Mouse (Mus musculus) embryonic facial prominence, embryonic 13.5 days (tissue): ENCODE measurements at regions not wholly inside any gene's neighbourhood (a gene's known extent, or its start where the extent isn't known, plus 50 kb on each side); places are given as distances from the start of the nearest gene placed in this dataset.

Experiments used
- ATAC-seq: fragments of 200-750 bp; cut with Nextera tagmentation; 2 replicates; pipeline ENCODE4 v1.8.0; 2017; ENCODE audit warnings: low read depth; ENCODE audit not compliant: insufficient number of reproducible peaks, insufficient read depth, low FRiP score, low TSS enrichment
- H3K27ac ChIP-seq: fragments of 300-500 bp; sonication (generic); 2 replicates; pipeline ENCODE4 v1.5.1; 2015; ENCODE audit warnings: moderate library complexity, mild to moderate bottlenecking, inconsistent platforms
- H3K27me3 ChIP-seq: fragments of 300-500 bp; sonication (generic); 2 replicates; pipeline ENCODE4 v1.6.1; 2015; ENCODE audit warnings: mild to moderate bottlenecking, inconsistent platforms
- H3K36me3 ChIP-seq: fragments of 300-500 bp; sonication (generic); 2 replicates; pipeline ENCODE4 v1.6.1; 2015; ENCODE audit warnings: mild to moderate bottlenecking, inconsistent platforms
- H3K4me1 ChIP-seq: fragments of 300-500 bp; sonication (generic); 2 replicates; pipeline ENCODE4 v1.6.1; 2015; ENCODE audit warnings: inconsistent platforms
- H3K4me2 ChIP-seq: fragments of 300-500 bp; sonication (generic); 2 replicates; pipeline ENCODE4 v1.6.1; 2015; ENCODE audit warnings: moderate library complexity, mild to moderate bottlenecking, inconsistent platforms
- H3K4me3 ChIP-seq: fragments of 300-500 bp; sonication (generic); 2 replicates; pipeline ENCODE4 v1.5.1; 2015; ENCODE audit warnings: mild to moderate bottlenecking, inconsistent platforms
- H3K9ac ChIP-seq: fragments of 300-500 bp; sonication (generic); 2 replicates; pipeline ENCODE4 v1.6.1; 2015; ENCODE audit warnings: mild to moderate bottlenecking, inconsistent platforms
- H3K9me3 ChIP-seq: fragments of 300-500 bp; sonication (generic); 2 replicates; pipeline ENCODE4 v1.6.1; 2016; ENCODE audit warnings: inconsistent platforms
- WGBS: fragments of 180-500 bp; shearing (Covaris S2); methylation state at CpG from one replicate; pipeline ENCODE4 v1.1.7; 2015; ENCODE audit warnings: mixed read lengths; 5-methylcytosine and 5-hydroxymethylcytosine counted together

DNA sequence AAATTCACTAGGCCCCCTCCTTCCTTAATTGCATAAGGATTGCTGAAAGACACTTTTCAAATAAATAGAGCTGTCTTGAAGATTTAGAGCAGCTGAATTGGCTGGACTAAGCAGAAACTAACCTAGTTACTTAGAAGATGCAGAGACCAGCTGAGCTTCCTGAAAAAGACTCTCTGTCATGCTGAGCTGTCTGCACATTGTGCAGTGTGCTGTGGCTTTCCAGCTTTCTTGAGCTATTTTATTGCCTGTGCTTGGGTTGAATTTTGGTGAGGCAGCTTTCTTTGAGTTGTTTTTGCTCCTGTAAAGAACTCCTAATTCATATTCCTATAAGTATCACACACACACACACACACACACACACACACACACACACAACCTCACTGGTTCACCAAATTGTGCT is 532.7 kb upstream of the Hs6st1 start:
- Histone ChIP-seq H3K9me3 (no peaks in the 10 kb centered on the region), H3K36me3 (no peaks in the 10 kb centered on the region), H3K27ac (no peak overlapping the region), H3K27me3 (no peaks in the 10 kb centered on the region), H3K4me2 (no peak overlapping the region), H3K4me1 (no peaks in the 10 kb centered on the region), H3K4me3 (no peak overlapping the region), H3K9ac (no peak overlapping the region)
- no peak for ATAC-seq

DNA sequence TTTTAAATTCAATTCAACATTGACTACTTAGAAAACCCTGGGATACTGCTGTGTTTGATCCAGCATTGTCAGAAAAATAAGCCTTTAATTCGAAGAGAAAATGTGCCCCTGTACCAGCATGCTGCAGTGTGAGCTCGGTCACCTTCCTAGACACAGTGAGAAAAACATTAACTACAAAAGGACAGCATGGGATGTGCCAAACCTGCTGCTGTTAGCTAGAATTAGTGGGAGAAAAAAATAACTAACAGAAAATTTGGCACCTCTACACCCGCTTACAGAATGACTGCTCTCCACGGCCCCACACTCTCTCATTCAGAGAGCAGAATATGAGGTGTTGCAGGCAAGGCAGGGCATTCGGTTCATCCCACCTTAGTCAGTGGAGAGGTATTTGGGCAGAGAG is 531.9 kb upstream of the Hs6st1 start:
- 86% methylated on average over 5 of the region's 5 CpGs for WGBS
- no peak overlapping the region for H3K9ac ChIP-seq
- no peaks in the 10 kb centered on the region for H3K9me3 ChIP-seq
- H3K4me2 ChIP-seq, result no peak overlapping the region
- H3K27ac ChIP-seq, result no peak overlapping the region
- H3K4me3 ChIP-seq, result no peak overlapping the region
- no peak for ATAC-seq
- no peaks in the 10 kb centered on the region for H3K36me3 ChIP-seq
- H3K4me1 ChIP-seq, result no peaks in the 10 kb centered on the region
- no peaks in the 10 kb centered on the region for H3K27me3 ChIP-seq

DNA sequence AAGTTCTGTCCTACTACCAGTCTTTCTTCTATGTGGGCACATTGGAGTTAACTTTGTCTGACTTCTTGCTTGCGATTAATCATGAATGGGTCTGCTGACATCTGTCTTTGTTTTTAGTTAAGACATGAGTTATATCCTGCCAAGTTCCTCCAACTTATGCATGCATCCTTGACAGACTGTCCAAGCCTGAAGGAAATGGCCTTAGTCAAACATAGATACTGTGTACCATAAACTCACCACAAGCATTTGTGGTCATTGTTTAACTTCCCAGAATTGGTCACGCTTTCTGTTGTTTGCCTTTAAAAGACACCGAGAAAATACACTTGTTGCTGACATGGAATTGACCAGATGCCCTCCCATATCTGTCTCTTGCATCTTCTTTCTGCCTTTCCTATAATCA is 519.4 kb upstream of the Hs6st1 start:
- Histone ChIP-seq H3K36me3 (no peaks in the 10 kb centered on the region), H3K9ac (no peak overlapping the region), H3K27ac (no peak overlapping the region), H3K4me2 (no peak overlapping the region), H3K27me3 (no peaks in the 10 kb centered on the region), H3K4me1 (no peaks in the 10 kb centered on the region), H3K9me3 (no peaks in the 10 kb centered on the region), H3K4me3 (no peak overlapping the region)
- ATAC-seq, result no peak
- whole genome bisulfite sequencing, result 76% methylated on average over 3 of the region's 3 CpGs

DNA sequence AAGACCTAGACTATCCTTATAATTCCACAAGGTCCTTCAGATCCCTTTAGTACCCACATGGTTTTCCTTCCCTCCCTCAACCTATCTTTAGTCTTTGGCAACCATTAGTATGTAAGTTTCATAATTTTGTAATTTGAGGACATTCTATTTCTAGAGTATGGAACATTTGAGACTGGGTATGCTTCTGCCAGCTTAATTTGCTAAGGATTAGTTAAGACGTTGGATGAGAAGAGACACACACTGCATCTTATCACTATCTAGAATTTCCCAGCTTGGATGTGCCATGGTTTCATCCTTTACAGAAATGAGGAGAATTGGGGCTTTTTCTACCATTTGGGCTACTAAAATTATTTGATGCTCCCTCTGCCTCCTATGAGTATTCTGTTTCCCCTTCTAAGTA is 516.7 kb upstream of the Hs6st1 start:
- H3K27me3 ChIP-seq, result no peaks in the 10 kb centered on the region
- H3K9ac ChIP-seq, result no peak overlapping the region
- no peak for ATAC-seq
- WGBS, result 59% methylated on average over 1 of the region's 1 CpGs
- no peak overlapping the region for H3K27ac ChIP-seq
- no peak overlapping the region for H3K4me3 ChIP-seq
- H3K4me2 ChIP-seq, result no peak overlapping the region
- H3K4me1 ChIP-seq, result no peaks in the 10 kb centered on the region
- H3K36me3 ChIP-seq, result no peaks in the 10 kb centered on the region
- H3K9me3 ChIP-seq, result no peaks in the 10 kb centered on the region

DNA sequence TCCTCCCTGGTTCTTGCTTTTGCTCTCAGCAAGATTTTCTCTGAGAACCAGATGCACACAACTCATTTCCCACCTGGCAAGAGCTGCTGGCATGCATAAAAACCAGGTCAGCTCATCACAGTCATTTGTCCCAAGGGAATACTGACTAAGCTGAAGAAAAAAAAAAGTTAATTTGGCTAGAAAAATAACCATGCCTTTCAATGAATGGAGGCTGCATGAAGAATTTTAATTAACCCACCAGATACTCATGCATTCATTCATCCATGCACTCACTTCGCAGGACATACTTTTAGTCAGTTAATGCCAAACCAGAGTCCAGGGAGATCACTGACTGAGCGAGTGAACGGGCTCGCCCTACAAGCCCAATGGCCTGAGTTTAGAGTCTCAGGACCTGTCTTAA is 505.4 kb upstream of the Hs6st1 start:
- no peak overlapping the region for H3K4me3 ChIP-seq
- H3K4me2 ChIP-seq, result no peak overlapping the region
- no peak for ATAC-seq
- WGBS, result 93% methylated on average over 4 of the region's 4 CpGs
- H3K36me3 ChIP-seq, result no peaks in the 10 kb centered on the region
- no peaks in the 10 kb centered on the region for H3K4me1 ChIP-seq
- peaks cover 8% of the 10 kb centered on the region; the same call in 1 of the 2 replicates for H3K9me3 ChIP-seq
- no peak overlapping the region for H3K27ac ChIP-seq
- no peak overlapping the region for H3K9ac ChIP-seq
- H3K27me3 ChIP-seq, result no peaks in the 10 kb centered on the region

DNA sequence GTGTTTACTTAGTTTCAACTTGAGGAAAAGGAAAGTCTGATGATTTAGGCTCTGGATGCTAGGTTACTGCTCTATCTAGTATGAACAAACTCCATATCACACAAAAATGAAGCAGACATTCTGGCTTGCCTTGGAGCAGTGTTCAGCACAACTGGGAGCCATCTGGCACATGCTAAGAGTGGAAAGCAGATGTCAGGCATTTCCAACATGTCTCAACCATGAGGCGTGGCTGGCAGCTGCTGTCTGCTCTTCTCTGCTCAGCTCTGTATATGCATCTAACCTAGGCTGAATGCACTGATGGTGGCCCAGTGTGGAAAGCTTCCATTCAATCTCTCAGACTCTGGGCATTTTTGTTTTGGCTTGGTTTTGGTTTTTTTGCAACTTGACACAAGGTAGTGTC is 493.0 kb upstream of the Hs6st1 start:
- 50% methylated on average over 1 of the region's 1 CpGs for WGBS
- H3K4me2 ChIP-seq, result no peak overlapping the region
- no peak for ATAC-seq

DNA sequence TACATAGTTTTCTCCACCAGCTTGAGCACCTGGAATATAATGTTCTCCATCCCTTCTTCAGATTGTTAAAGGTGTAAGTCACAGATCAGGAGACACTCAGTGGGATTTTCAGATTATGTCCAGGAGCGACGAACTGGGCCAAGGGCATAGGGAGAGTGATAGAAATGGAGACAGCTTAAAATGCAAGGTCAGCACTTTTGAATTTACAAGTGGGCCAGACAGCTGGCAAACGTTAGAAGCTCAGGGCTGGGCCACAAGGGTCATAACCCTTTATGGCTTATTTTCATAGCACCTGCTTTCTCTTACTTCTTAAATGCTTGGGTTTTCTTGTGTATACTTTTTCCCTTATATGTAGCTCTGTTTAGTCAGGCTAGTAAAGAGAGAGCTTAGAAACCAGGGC is 488.8 kb upstream of the Hs6st1 start:
- WGBS, result 54% methylated on average over 3 of the region's 3 CpGs
- no peak overlapping the region for H3K27ac ChIP-seq

More for the DNA sequence above, 493.0 kb upstream of the Hs6st1 start:
- H3K9ac ChIP-seq, result no peak overlapping the region
- peaks cover 5% of the 10 kb centered on the region; the same call in 1 of the 2 replicates for H3K4me1 ChIP-seq
- H3K36me3 ChIP-seq, result no peaks in the 10 kb centered on the region
- H3K4me3 ChIP-seq, result no peak overlapping the region
- no peak overlapping the region for H3K27ac ChIP-seq
- no peaks in the 10 kb centered on the region for H3K9me3 ChIP-seq
- H3K27me3 ChIP-seq, result no peaks in the 10 kb centered on the region

DNA sequence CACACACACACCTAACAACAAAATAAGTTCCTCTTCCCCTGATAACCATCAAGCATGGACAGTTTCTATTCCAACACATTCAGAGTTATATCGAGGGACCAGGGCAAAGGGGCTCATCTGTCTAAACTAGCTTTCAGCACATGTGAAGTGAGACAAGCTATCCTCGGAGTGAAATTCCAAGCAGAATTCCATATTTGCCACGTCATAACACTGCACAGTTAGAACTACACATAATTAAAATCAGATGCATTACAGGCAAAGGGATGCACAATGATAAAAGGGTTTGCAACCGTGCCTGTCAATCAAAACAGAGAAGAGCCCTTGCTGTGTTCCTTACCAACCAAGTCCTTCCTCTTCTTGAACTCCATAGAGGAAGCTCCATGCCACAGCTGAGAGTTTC is 488.2 kb upstream of the Hs6st1 start:
- H3K27me3 ChIP-seq, result no peaks in the 10 kb centered on the region
- ATAC-seq, result no peak
- WGBS, result 30% methylated on average over 4 of the region's 4 CpGs
- no peak overlapping the region for H3K4me2 ChIP-seq
- H3K27ac ChIP-seq, result no peak overlapping the region
- no peaks in the 10 kb centered on the region for H3K36me3 ChIP-seq
- no peaks in the 10 kb centered on the region for H3K9me3 ChIP-seq
- H3K4me1 ChIP-seq, result peaks cover 8% of the 10 kb centered on the region; the same call in 1 of the 2 replicates
- no peak overlapping the region for H3K9ac ChIP-seq
- no peak overlapping the region for H3K4me3 ChIP-seq

More for the DNA sequence above, 488.8 kb upstream of the Hs6st1 start:
- H3K27me3 ChIP-seq, result no peaks in the 10 kb centered on the region
- no peak for ATAC-seq
- no peaks in the 10 kb centered on the region for H3K9me3 ChIP-seq
- H3K4me3 ChIP-seq, result no peak overlapping the region
- H3K36me3 ChIP-seq, result no peaks in the 10 kb centered on the region
- no peak overlapping the region for H3K4me2 ChIP-seq
- peaks cover 8% of the 10 kb centered on the region; the same call in 1 of the 2 replicates for H3K4me1 ChIP-seq
- H3K9ac ChIP-seq, result no peak overlapping the region

DNA sequence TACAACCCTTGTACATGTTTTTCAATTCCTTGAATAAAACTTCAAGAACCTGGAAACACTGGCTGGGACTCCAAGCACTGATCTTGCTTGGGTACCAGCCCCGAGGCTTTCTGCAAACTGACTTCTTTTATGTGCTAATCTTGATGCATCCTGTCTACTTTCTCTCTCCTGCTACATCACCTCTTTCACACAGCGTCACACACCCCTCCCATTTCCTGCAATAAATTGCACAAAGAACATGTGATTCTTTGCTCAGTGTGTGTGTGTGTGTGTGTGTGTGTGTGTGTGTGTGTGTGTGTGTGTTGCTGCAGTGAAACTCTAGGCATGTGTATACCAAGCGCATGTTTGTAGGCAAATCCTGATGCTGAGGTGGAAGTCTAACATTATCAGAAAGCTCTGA is 487.7 kb upstream of the Hs6st1 start:
- 55% methylated on average over 3 of the region's 3 CpGs for WGBS
- no peaks in the 10 kb centered on the region for H3K9me3 ChIP-seq
- H3K4me3 ChIP-seq, result no peak overlapping the region
- H3K36me3 ChIP-seq, result no peaks in the 10 kb centered on the region
- no peak for ATAC-seq
- H3K4me1 ChIP-seq, result peaks cover 8% of the 10 kb centered on the region; the same call in 1 of the 2 replicates
- H3K27ac ChIP-seq, result no peak overlapping the region
- no peak overlapping the region for H3K9ac ChIP-seq
- no peak overlapping the region for H3K4me2 ChIP-seq
- no peaks in the 10 kb centered on the region for H3K27me3 ChIP-seq

DNA sequence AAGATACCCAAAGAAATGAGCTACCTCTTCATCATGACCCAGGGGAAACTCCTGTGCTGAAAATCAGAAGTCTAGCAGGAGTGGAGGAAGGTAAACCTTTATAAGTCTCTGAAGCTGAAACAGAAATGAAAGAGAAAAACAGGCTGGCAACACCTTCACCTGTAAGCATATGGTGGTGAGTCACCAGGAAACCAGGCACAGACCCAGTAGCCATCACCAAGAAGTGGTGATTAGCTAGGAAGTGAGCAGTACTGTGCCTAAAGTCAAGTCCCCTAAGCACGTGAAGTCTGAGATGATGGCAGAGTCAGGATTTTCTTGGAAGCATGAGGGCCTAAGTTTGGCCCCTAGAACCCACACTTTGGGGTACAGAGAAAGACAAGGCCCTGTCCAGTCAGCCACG is 480.3 kb upstream of the Hs6st1 start:
- Histone ChIP-seq H3K9ac (no peak overlapping the region), H3K4me3 (no peak overlapping the region), H3K36me3 (no peaks in the 10 kb centered on the region), H3K9me3 (no peaks in the 10 kb centered on the region), H3K27ac (no peak overlapping the region), H3K4me1 (no peaks in the 10 kb centered on the region), H3K27me3 (no peaks in the 10 kb centered on the region), H3K4me2 (no peak overlapping the region)
- ATAC-seq, result no peak
- 94% methylated on average over 2 of the region's 2 CpGs for WGBS

DNA sequence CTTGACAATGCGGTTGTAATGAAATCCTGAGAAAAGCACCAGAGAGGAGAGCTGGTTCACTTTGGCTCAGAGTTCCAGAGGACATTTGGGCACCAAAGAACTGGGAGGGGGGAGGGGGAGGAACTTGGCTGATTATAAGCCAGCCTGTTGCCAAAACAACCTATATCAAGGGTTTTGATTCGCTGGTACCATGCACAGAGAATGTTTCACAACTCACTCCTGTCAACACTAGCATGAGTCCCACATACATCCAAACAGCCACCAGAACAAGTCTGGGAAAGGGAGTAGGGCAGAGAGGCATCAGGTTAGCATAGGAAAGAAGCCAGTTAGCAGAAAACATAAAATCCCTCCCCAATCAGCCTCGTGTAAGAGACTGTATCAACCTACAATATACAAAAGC is 479.3 kb upstream of the Hs6st1 start:
- 76% methylated on average over 3 of the region's 3 CpGs for WGBS
- Histone ChIP-seq H3K9me3 (no peaks in the 10 kb centered on the region), H3K4me2 (no peak overlapping the region), H3K9ac (no peak overlapping the region), H3K27me3 (no peaks in the 10 kb centered on the region), H3K27ac (no peak overlapping the region), H3K4me1 (no peaks in the 10 kb centered on the region), H3K36me3 (no peaks in the 10 kb centered on the region), H3K4me3 (no peak overlapping the region)
- ATAC-seq, result no peak

DNA sequence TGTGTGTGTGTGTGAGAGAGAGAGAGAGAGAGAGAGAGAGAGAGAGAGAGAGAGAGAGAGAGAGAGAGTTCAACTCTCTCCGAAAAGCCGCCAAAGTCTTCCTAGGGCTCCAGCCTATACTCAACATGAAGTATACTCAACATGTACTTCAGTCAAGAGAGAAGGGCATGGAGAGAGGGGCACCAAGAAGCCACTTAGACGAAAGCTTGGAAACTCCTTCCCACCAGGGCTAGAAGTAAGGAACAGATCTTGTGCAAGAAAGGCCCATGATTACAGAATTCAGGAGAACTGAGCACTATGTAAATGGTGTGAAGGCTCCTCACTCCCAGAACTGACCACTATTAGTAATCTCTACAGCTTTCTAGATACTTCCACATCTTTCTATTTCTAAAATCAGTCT is 467.4 kb upstream of the Hs6st1 start:
- Histone ChIP-seq H3K27me3 (no peaks in the 10 kb centered on the region), H3K4me1 (peaks cover 5% of the 10 kb centered on the region), H3K9me3 (no peaks in the 10 kb centered on the region), H3K27ac (no peak overlapping the region), H3K4me3 (no peak overlapping the region), H3K4me2 (no peak overlapping the region), H3K9ac (no peak overlapping the region), H3K36me3 (no peaks in the 10 kb centered on the region)
- 90% methylated on average over 3 of the region's 3 CpGs for WGBS
- ATAC-seq, result no peak

DNA sequence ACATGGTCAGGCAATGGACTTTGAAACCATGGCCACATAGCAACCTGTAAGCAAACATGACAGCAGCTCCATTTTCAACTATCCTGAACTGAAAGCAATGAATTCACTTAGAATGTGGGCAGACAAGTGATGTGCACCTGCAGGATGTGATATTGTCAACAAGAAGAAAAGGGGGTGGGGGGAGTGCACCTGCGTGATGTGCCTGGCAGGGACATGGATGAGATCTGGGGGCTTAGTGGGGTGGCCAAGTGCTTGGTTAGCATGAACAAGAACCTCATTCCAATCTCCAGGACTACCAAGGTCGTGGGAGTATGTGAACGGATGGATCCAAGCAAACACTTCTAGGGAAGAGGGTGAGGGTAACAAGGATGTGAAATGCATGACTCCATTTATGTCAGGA is 453.1 kb upstream of the Hs6st1 start:
- ATAC-seq, result no peak
- Histone ChIP-seq H3K27ac (no peak overlapping the region), H3K4me3 (no peak overlapping the region), H3K4me2 (no peak overlapping the region), H3K9ac (no peak overlapping the region), H3K36me3 (no peaks in the 10 kb centered on the region), H3K4me1 (no peaks in the 10 kb centered on the region), H3K9me3 (no peaks in the 10 kb centered on the region), H3K27me3 (no peaks in the 10 kb centered on the region)
- WGBS, result 70% methylated on average over 3 of the region's 3 CpGs
